26 mouse cellular contexts compared by ENCODE assay signal in the genomic region with DNA sequence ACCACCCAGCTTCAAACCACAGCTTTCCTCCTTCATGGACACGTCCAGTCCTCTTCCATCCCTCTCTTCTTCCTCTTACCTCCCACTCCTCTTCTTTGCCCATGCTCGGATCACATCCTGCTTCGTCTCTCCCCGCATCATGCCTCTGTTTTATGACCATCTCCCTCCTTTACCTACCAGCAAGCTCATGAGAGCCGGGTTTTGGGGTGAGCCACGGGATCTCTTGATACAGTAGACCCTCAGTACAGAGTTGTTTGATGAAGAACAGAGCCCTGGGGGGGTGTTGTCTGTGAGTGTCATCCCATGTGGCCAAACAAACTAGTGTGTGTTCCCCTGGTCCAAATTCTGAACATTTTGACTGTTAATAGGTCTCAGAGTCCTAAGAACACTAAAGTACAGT. TPM values are rescaled to one million over a fixed set of nuclear protein-coding genes. Genes with fewer than 3 reads are reported as not detected.
"Had no signal": no experiment of that assay in that cellular context is flagged by ENCODE, and none has a peak within 500 bp of the region (broad histone marks: within the 10 kb centered on the region; RNA-seq: fewer than 3 reads in every experiment).

No protein-coding gene starts in this region.

- H3K4me2 ChIP-seq: kidney, embryonic 15.5 days; liver, embryonic 13.5 days; neural tube, embryonic 12.5 days; stomach, embryonic 15.5 days had no signal

- H3K4me1 ChIP-seq: kidney, embryonic 15.5 days; liver, embryonic 13.5 days; stomach, embryonic 15.5 days had no signal

- H3K27ac ChIP-seq: kidney, embryonic 15.5 days; left cerebral cortex, adult 2 months; liver, embryonic 13.5 days; neural tube, embryonic 12.5 days; stomach, embryonic 15.5 days had no signal

- H3K27me3 ChIP-seq: kidney, embryonic 15.5 days; liver, embryonic 13.5 days; neural tube, embryonic 12.5 days; stomach, embryonic 15.5 days had no signal

- DNase-seq: kidney, adult 11 months; kidney, adult 8-10 months; kidney, postnatal 10 days; kidney, postnatal 36 days; layer of hippocampus, postnatal 36 days; liver, embryonic 13.5 days; lung, adult 2 months; lung, postnatal 14 days; lung, postnatal 4 days; midbrain, embryonic 14.5 days; retina, postnatal 1 day; right cerebral cortex, postnatal 25 days; spleen, adult 18-20 months; thymus, postnatal 25 days had no signal

- H3K4me3 ChIP-seq: kidney, embryonic 15.5 days; left cerebral cortex, adult 2 months; liver, embryonic 13.5 days; neural tube, embryonic 12.5 days; stomach, embryonic 15.5 days had no signal

- H3K9ac ChIP-seq: kidney, embryonic 15.5 days; liver, embryonic 13.5 days; neural tube, embryonic 12.5 days; stomach, embryonic 15.5 days had no signal

- H3K9me3 ChIP-seq: kidney, embryonic 15.5 days; liver, embryonic 13.5 days; neural tube, embryonic 12.5 days; stomach, embryonic 15.5 days had no signal

- H3K36me3 ChIP-seq: kidney, embryonic 15.5 days; liver, embryonic 13.5 days; neural tube, embryonic 12.5 days; stomach, embryonic 15.5 days had no signal

RNA-seq across cellular contexts. Expression of a gene that starts 36.0 kb away (rescaled TPM):
- total RNA-seq: liver, adult 2 months; megakaryocyte progenitor cell, adult 5-6 weeks; megakaryocyte-erythroid progenitor cell, adult 5-6 weeks; neutrophil, adult 5-6 weeks had no signal
- polyA plus RNA-seq: limb, embryonic 11.5 days; liver, adult 2 months; liver, embryonic 13.5 days; liver, embryonic 16.5 days; lung, adult 2 months; lung, embryonic 16.5 days; stomach, embryonic 15.5 days; thymus, postnatal 0 days had no signal
